Mouse (Mus musculus): ENCODE measurements at regions not wholly inside any gene's neighbourhood (a gene's known extent, or its start where the extent isn't known, plus 50 kb on each side); places are given as distances from the start of the nearest gene placed in this dataset.

GRCm38 (mm10) chr13:37562141-37562540 is 216.1 kb upstream of the Rreb1 start:
- no peak for DNase-seq (ENCODE audit: extremely low read depth)
- in situ Hi-C loops (cut with MboI; ENCODE audit: low pct_ligation_motif_present, low pct_unique_long_range_greater_than_20kb, low sequenced_read_pairs) = no loop called here
- no peak overlapping the region for H3K4me2 ChIP-seq (ENCODE audit: insufficient read depth, low read depth, poor library complexity, severe bottlenecking)
- no peak overlapping the region for H3K9ac ChIP-seq (ENCODE audit: insufficient read depth, low read depth)
- H3K4me3 ChIP-seq (replicated peaks in 1 of 3; ENCODE audit: low read depth in 2 of 3, low read length in 2 of 3, poor library complexity in 1 of 3) = no peak overlapping the region
- dilution Hi-C loops (cut with MboI; ENCODE audit: extremely low pct_ligation_motif_present, extremely low pct_unique_long_range_greater_than_20kb, low sequenced_read_pairs) = no loop called here
- H3K9me3 ChIP-seq (replicated peaks; ENCODE audit: low read length) = no peaks in the 10 kb centered on the region
- H3K27me3 ChIP-seq (replicated peaks) = no peaks in the 10 kb centered on the region
- TF ChIP-seq BHLHE40 (IDR thresholded peaks at IDR 0.05; ENCODE audit: low read depth, low read length) (no peak), JUN (IDR thresholded peaks at IDR 0.05; ENCODE audit: insufficient read depth, low read depth, low read length) (no peak), POLR2AphosphoS2 (IDR thresholded peaks at IDR 0.05; ENCODE audit: low read depth, low read length) (no peak), IRF4 (IDR thresholded peaks at IDR 0.05; ENCODE audit: low read depth, low read length) (no peak), ZNF384 (IDR thresholded peaks at IDR 0.05; ENCODE audit: low read depth, low read length) (no peak), SMC3 (IDR thresholded peaks at IDR 0.05; ENCODE audit: low read depth, low read length) (no peak), ZC3H11A (IDR thresholded peaks at IDR 0.05; ENCODE audit: low read depth, low read length) (no peak), MAX (IDR thresholded peaks at IDR 0.05; ENCODE audit: low read length) (no peak), RAD21 (IDR thresholded peaks at IDR 0.05; ENCODE audit: low read depth, low read length) (no peak), TBP (conservative IDR thresholded peaks at IDR 0.05; ENCODE audit: low read depth, low read length) (no peak), MXI1 (IDR thresholded peaks at IDR 0.05; ENCODE audit: low read depth, low read length) (no peak), RCOR1 (conservative IDR thresholded peaks at IDR 0.05; ENCODE audit: low read depth, low read length) (no peak), E2F4 (IDR thresholded peaks at IDR 0.05; ENCODE audit: insufficient replicate concordance, low read depth, low read length) (no peak), CTCF (conservative IDR thresholded peaks at IDR 0.05 in 1 of 2, IDR thresholded peaks at IDR 0.05 in 1 of 2; ENCODE audit: low read depth in 2 of 2, low read length in 2 of 2) (no peak), NRF1 (IDR thresholded peaks at IDR 0.05; ENCODE audit: low read depth, low read length) (no peak)
- no peaks in the 10 kb centered on the region for H3K36me3 ChIP-seq (replicated peaks in 1 of 2; ENCODE audit: control insufficient read depth in 1 of 2, insufficient read depth in 1 of 2, low read length in 1 of 2)
- H3K79me2 ChIP-seq (replicated peaks; ENCODE audit: control insufficient read depth, extremely low read depth, insufficient read depth, poor library complexity, severe bottlenecking) = no peaks in the 10 kb centered on the region
- H3K4me1 ChIP-seq (ENCODE audit: control insufficient read depth in 1 of 2, insufficient read depth in 2 of 2) = peaks cover 43 to 59% of the 10 kb centered on the region in 2 experiments
- H3K27ac ChIP-seq (ENCODE audit: insufficient read depth, low read depth) = no peak overlapping the region

- Histone ChIP-seq H3K4me3 (replicated peaks in 1 of 3; ENCODE audit: low read depth in 2 of 3, low read length in 2 of 3, poor library complexity in 1 of 3) (no peak overlapping the region), H3K9me3 (replicated peaks; ENCODE audit: low read length) (no peaks in the 10 kb centered on the region), H3K27ac (ENCODE audit: insufficient read depth, low read depth) (no peak overlapping the region), H3K27me3 (replicated peaks) (no peaks in the 10 kb centered on the region), H3K4me2 (ENCODE audit: insufficient read depth, low read depth, poor library complexity, severe bottlenecking) (no peak overlapping the region), H3K9ac (ENCODE audit: insufficient read depth, low read depth) (no peak overlapping the region), H3K79me2 (replicated peaks; ENCODE audit: control insufficient read depth, extremely low read depth, insufficient read depth, poor library complexity, severe bottlenecking) (no peaks in the 10 kb centered on the region), H3K36me3 (replicated peaks in 1 of 2; ENCODE audit: control insufficient read depth in 1 of 2, insufficient read depth in 1 of 2, low read length in 1 of 2) (no peaks in the 10 kb centered on the region), H3K4me1 (ENCODE audit: control insufficient read depth in 1 of 2, insufficient read depth in 2 of 2) (peaks cover 40 to 54% of the 10 kb centered on the region in 2 experiments)
- dilution Hi-C loops (cut with MboI; ENCODE audit: extremely low pct_ligation_motif_present, extremely low pct_unique_long_range_greater_than_20kb, low sequenced_read_pairs) = no loop called here
- TF ChIP-seq ELF1 (IDR thresholded peaks at IDR 0.05; ENCODE audit: low read depth, low read length) = no peak
- no peak for DNase-seq (ENCODE audit: extremely low read depth)
- in situ Hi-C loops (cut with MboI; ENCODE audit: low pct_ligation_motif_present, low pct_unique_long_range_greater_than_20kb, low sequenced_read_pairs) = no loop called here
Observed at GRCm38 (mm10) chr13:37562652-37563051, 215.5 kb upstream of the Rreb1 start.
